Comparison of ENCODE assay signal across 8 mouse cellular contexts in the genomic region with DNA sequence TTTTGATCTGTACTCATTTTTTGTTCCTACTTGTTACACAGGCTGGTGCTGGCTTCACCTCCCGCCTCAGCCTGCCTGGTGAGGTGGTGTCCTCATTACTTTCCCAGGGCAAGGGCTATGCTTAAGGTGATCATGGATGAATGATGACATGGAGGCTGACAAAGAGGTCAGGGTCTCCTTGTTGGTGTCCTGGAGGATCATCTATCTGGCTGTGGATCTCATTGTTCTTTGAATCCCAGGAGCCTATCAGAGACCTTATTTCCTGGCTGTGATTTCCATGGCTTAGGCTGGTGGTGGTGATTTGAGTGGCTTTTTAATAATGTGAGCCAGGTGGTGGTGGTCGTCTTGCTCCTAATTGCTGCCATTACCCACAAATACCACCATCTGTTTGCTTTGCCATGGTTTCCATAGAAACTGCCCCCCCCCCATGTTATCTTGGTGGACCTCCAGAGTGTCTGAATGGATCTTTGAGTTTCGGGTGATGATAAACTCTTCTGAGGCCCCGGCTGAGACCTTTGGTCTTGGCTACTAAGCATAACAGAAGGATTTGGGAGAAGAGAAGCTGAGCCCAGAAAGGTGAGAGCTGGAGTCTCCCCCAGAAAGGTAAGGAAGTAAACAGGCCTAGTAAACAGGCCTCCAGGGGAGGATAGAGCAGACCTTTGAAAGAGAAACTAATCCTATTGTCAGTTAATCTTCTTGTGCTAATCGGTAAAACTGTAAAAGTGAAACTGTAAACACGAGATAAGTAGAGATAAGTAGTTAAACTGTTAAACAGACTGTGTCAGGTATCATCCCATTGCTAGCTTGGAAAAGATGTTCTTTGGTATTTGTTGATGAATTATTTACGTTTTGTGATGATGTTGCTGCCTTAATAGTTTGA. TPM values are rescaled to one million over a fixed set of nuclear protein-coding genes. Genes with fewer than 3 reads are reported as not detected.
DNase-seq lines count a peak whose midpoint lies in the region; ATAC-seq and TF ChIP-seq lines count a peak whose summit lies in the region.

No protein-coding gene starts in this region.

- H3K27ac ChIP-seq in heart, embryonic 10.5 days = no peak overlapping the region
- no peak overlapping the region for H3K27ac ChIP-seq in hindbrain, embryonic 11.5 days (ENCODE audit: low read depth, low read length)
- H3K27ac ChIP-seq in midbrain, embryonic 12.5 days (replicated peaks) = no peak overlapping the region; the same call in 1 of the 2 replicates
- no peak overlapping the region for H3K27ac ChIP-seq in stomach, postnatal 0 days (replicated peaks)

- 26% methylated on average over 7 of the region's 7 CpGs for WGBS in heart, embryonic 10.5 days
- 32% methylated on average over 7 of the region's 7 CpGs for WGBS in hindbrain, embryonic 11.5 days
- 25% methylated on average over 7 of the region's 7 CpGs for WGBS in midbrain, embryonic 12.5 days
- WGBS in stomach, postnatal 0 days = 30% methylated on average over 7 of the region's 7 CpGs

- H3K27me3 ChIP-seq in heart, embryonic 10.5 days (ENCODE audit: insufficient read depth, poor library complexity, severe bottlenecking) = no peaks in the 10 kb centered on the region
- H3K27me3 ChIP-seq in G1E (ENCODE audit: insufficient read depth, low read length) = no peaks in the 10 kb centered on the region
- no peaks in the 10 kb centered on the region for H3K27me3 ChIP-seq in hindbrain, embryonic 11.5 days (ENCODE audit: control insufficient read depth, insufficient read depth, low read length)
- no peaks in the 10 kb centered on the region for H3K27me3 ChIP-seq in midbrain, embryonic 12.5 days
- H3K27me3 ChIP-seq in stomach, postnatal 0 days (ENCODE audit: control insufficient read depth, insufficient read depth, low read length) = no peaks in the 10 kb centered on the region

- peak; percentile 74 for DNase-seq in heart, adult 11 months
- DNase-seq in heart, embryonic 10.5 days (ENCODE audit: low spot score) = no peak
- DNase-seq in G1E (ENCODE audit: low spot score) = no peak
- peak; percentile 12 for DNase-seq in hindbrain, embryonic 11.5 days (ENCODE audit: low spot score)
- DNase-seq in kidney, postnatal 14 days = no peak
- DNase-seq in adrenal gland, adult 8-10 months = no peak
- DNase-seq in stomach, postnatal 0 days (ENCODE audit: low spot score) = no peak

- H3K4me1 ChIP-seq in heart, embryonic 10.5 days = peaks cover 6% of the 10 kb centered on the region; the same call in 1 of the 2 replicates
- H3K4me1 ChIP-seq in G1E (ENCODE audit: insufficient read depth, low read depth, low read length) = peaks cover 10% of the 10 kb centered on the region
- H3K4me1 ChIP-seq in hindbrain, embryonic 11.5 days (replicated peaks; ENCODE audit: control insufficient read depth, insufficient read depth, low read length) = no peaks in the 10 kb centered on the region
- 0 out of 2 replicates have a peak, but pooled peaks cover 8% of the 10 kb centered on the region for H3K4me1 ChIP-seq in midbrain, embryonic 12.5 days
- no peaks in the 10 kb centered on the region for H3K4me1 ChIP-seq in stomach, postnatal 0 days (replicated peaks; ENCODE audit: control insufficient read depth, insufficient read depth)

- no peak overlapping the region for H3K9ac ChIP-seq in hindbrain, embryonic 11.5 days (ENCODE audit: low read depth, low read length)
- H3K9ac ChIP-seq in midbrain, embryonic 12.5 days (replicated peaks) = no peak overlapping the region
- H3K9ac ChIP-seq in stomach, postnatal 0 days (ENCODE audit: low read length) = no peak overlapping the region

- no peak overlapping the region for H3K4me3 ChIP-seq in heart, embryonic 10.5 days
- peak overlapping the region; percentile 16; the same call in 1 of the 2 replicates for H3K4me3 ChIP-seq in G1E (ENCODE audit: low read depth, low read length)
- no peak overlapping the region for H3K4me3 ChIP-seq in hindbrain, embryonic 11.5 days (ENCODE audit: low read depth, low read length)
- H3K4me3 ChIP-seq in midbrain, embryonic 12.5 days = no peak overlapping the region
- no peak overlapping the region for H3K4me3 ChIP-seq in stomach, postnatal 0 days (ENCODE audit: low read depth, low read length)

- no peaks in the 10 kb centered on the region for H3K9me3 ChIP-seq in heart, embryonic 10.5 days
- H3K9me3 ChIP-seq in G1E (replicated peaks) = no peaks in the 10 kb centered on the region
- H3K9me3 ChIP-seq in hindbrain, embryonic 11.5 days (ENCODE audit: control insufficient read depth, low read length) = no peaks in the 10 kb centered on the region
- H3K9me3 ChIP-seq in midbrain, embryonic 12.5 days = no peaks in the 10 kb centered on the region
- no peaks in the 10 kb centered on the region for H3K9me3 ChIP-seq in stomach, postnatal 0 days (ENCODE audit: control insufficient read depth, low read length)

- ATAC-seq in G1E (ENCODE audit: extremely low read depth, insufficient number of reproducible peaks, low FRiP score, poor library complexity, severe bottlenecking) = no peak
- ATAC-seq in hindbrain, embryonic 11.5 days (ENCODE audit: low FRiP score) = peak; percentile 79
- ATAC-seq in midbrain, embryonic 12.5 days (ENCODE audit: low FRiP score, low read depth) = peak; percentile 74
- ATAC-seq in stomach, postnatal 0 days (ENCODE audit: low FRiP score, low TSS enrichment) = no peak

- no peaks in the 10 kb centered on the region for H3K36me3 ChIP-seq in heart, embryonic 10.5 days
- peaks cover 4% of the 10 kb centered on the region for H3K36me3 ChIP-seq in G1E (replicated peaks)
- no peaks in the 10 kb centered on the region for H3K36me3 ChIP-seq in hindbrain, embryonic 11.5 days (ENCODE audit: control insufficient read depth, insufficient read depth, low read length)
- H3K36me3 ChIP-seq in midbrain, embryonic 12.5 days = no peaks in the 10 kb centered on the region
- no peaks in the 10 kb centered on the region for H3K36me3 ChIP-seq in stomach, postnatal 0 days (ENCODE audit: control insufficient read depth, insufficient read depth, low read length)

- H3K4me2 ChIP-seq in hindbrain, embryonic 11.5 days (replicated peaks; ENCODE audit: low read depth, low read length) = no peak overlapping the region
- no peak overlapping the region for H3K4me2 ChIP-seq in midbrain, embryonic 12.5 days (replicated peaks)
- H3K4me2 ChIP-seq in stomach, postnatal 0 days (replicated peaks; ENCODE audit: low read depth) = no peak overlapping the region

- no peak for TF ChIP-seq EP300 in stomach, postnatal 0 days (optimal IDR thresholded peaks at IDR 0.05)

- TF ChIP-seq CTCF in G1E (IDR thresholded peaks at IDR 0.05; ENCODE audit: low read depth, low read length) = no peak
- TF ChIP-seq CTCF in stomach, postnatal 0 days (IDR thresholded peaks at IDR 0.05; ENCODE audit: low read depth) = no peak

RNA-seq across cellular contexts. Expression of a gene that starts 18.5 kb away (rescaled TPM):
- 80.1 and 91.7 TPM in 2 replicates for polyA plus RNA-seq in heart, embryonic 10.5 days (2016; fragmentation: Nextera tagmentation; extraction: Ambion mirVana)
- total RNA-seq in G1E (2014; fragmentation: Nextera tagmentation) (139 and 140 TPM in 2 replicates), G1E (2017) (89.6 and 102 TPM in 2 replicates)
- polyA plus RNA-seq in G1E (2012) = 2.7 and 4.3 TPM in 2 replicates
- polyA plus RNA-seq in hindbrain, embryonic 11.5 days (2014; fragmentation: Nextera tagmentation; extraction: Ambion mirVana) = 194 and 210 TPM in 2 replicates
- 214 and 220 TPM in 2 replicates for polyA plus RNA-seq in midbrain, embryonic 12.5 days (2016; fragmentation: Nextera tagmentation; extraction: Ambion mirVana)
- total RNA-seq in adrenal gland, adult 8-10 months (2022) = 100 to 1,000 TPM in 3 of 4 experiments, 10 to 100 TPM in 1; 84.8 to 157 (median 120) TPM
- polyA plus RNA-seq in stomach, postnatal 0 days (2015; fragmentation: Nextera tagmentation; extraction: Ambion mirVana) = 66.2 and 66.8 TPM in 2 replicates

Comparison
In these comparisons a context has a peak if more than half of its experiments do, and no peak if none do; other contexts are left out.
1. DNase-seq: peak in heart, adult 11 months (single experiment) and hindbrain, embryonic 11.5 days (single experiment); none in heart, embryonic 10.5 days (single experiment), G1E (single experiment), kidney, postnatal 14 days (single experiment), adrenal gland, adult 8-10 months (single experiment) and stomach, postnatal 0 days (single experiment).
2. ATAC-seq: peak in hindbrain, embryonic 11.5 days (single experiment) and midbrain, embryonic 12.5 days (single experiment); none in G1E (single experiment) and stomach, postnatal 0 days (single experiment).
3. RNA of a gene that starts 18.5 kb away (polyA plus RNA-seq): 214 to 220 TPM in midbrain, embryonic 12.5 days, 194 to 210 TPM in hindbrain, embryonic 11.5 days, 80.1 to 91.7 TPM in heart, embryonic 10.5 days and 66.2 to 66.8 TPM in stomach, postnatal 0 days; 2.7 to 4.3 TPM in G1E; every median in the first group is over 10 times any median in the second.